Mouse (Mus musculus) G1E (cell line): Measurements from ENCODE around the gene Ppan. TPM values are rescaled to one million over a fixed set of nuclear protein-coding genes. Genes with fewer than 3 reads are reported as not detected.
A peak's percentile ranks its signal among the peaks of the same experiment; 100 is the strongest.

Experiments used
- ATAC-seq: 2 replicates; pipeline ENCODE4 v1.8.0; 2016; ENCODE audit warnings: mild to moderate bottlenecking; ENCODE audit not compliant: insufficient number of reproducible peaks, poor library complexity, low FRiP score, severe bottlenecking; ENCODE audit errors: extremely low read depth
- DNase-seq: peaks from one replicate; pipeline ENCODE4 v3.0.0; 2012; ENCODE audit warnings: low spot score
- H3K27me3 ChIP-seq: 2 replicates; pipeline ENCODE4 v1.6.1; 2012; ENCODE audit warnings: mild to moderate bottlenecking, low read length, inconsistent platforms; ENCODE audit not compliant: insufficient read depth
- H3K36me3 ChIP-seq: replicated peaks from 2 replicates; pipeline ENCODE3; 2012; ENCODE audit warnings: mild to moderate bottlenecking, inconsistent platforms
- H3K4me1 ChIP-seq: 2 replicates; pipeline ENCODE4 v1.6.1; 2012; ENCODE audit warnings: low read depth, low read length, inconsistent platforms, mixed read lengths; ENCODE audit not compliant: insufficient read depth
- H3K4me3 ChIP-seq: 2 replicates; pipeline ENCODE4 v1.5.1; 2012; ENCODE audit warnings: low read depth, mild to moderate bottlenecking, inconsistent platforms, low read length, moderate library complexity, mixed read lengths
- H3K9me3 ChIP-seq: replicated peaks from 2 replicates; pipeline ENCODE4 v1.6.1; 2012; ENCODE audit warnings: inconsistent platforms
- CTCF ChIP-seq: IDR thresholded peaks from 2 replicates; pipeline ENCODE4 v1.5.1; 2012; ENCODE audit warnings: low read depth, low read length, inconsistent platforms, mixed read lengths
- GATA1 ChIP-seq: IDR thresholded peaks from 2 replicates; pipeline ENCODE4 v1.6.1; 2012; ENCODE audit warnings: borderline replicate concordance, low read length, inconsistent platforms, mixed read lengths
- GATA2 ChIP-seq: IDR thresholded peaks from 2 replicates; pipeline ENCODE4 v1.6.1; 2012; ENCODE audit warnings: low read depth, low read length, inconsistent platforms, borderline replicate concordance
- POLR2AphosphoS5 ChIP-seq: IDR thresholded peaks from 2 replicates; pipeline ENCODE4 v1.6.1; 2012; ENCODE audit warnings: low read depth, low read length, inconsistent platforms; ENCODE audit not compliant: insufficient replicate concordance
- TAL1 ChIP-seq: conservative IDR thresholded peaks from 2 replicates; pipeline ENCODE4 v1.6.1; 2012; ENCODE audit warnings: low read depth, low read length, inconsistent platforms, mixed read lengths
- polyA plus RNA-seq: library from polyadenylated mRNA; stranded (reverse); fragments of >175 nt; gene quantifications from 2 replicates; pipeline ENCODE4 v1.2.3, GENCODE M21; 2012
- total RNA-seq, 2 experiments: library from RNA; stranded (forward) in 1 of 2; stranded (reverse) in 1 of 2; fragments of 200-1000 nt in 1 of 2; fragments of >200 nt in 1 of 2; fragmentation: Nextera tagmentation in 1 of 2; gene quantifications; 2 replicates each; pipeline ENCODE4 v1.2.3; 2014 to 2017

The Ppan gene
- total and polyA plus RNA-seq, 3 experiments: 47.7 to 297 (median 66.9) TPM

DNA sequence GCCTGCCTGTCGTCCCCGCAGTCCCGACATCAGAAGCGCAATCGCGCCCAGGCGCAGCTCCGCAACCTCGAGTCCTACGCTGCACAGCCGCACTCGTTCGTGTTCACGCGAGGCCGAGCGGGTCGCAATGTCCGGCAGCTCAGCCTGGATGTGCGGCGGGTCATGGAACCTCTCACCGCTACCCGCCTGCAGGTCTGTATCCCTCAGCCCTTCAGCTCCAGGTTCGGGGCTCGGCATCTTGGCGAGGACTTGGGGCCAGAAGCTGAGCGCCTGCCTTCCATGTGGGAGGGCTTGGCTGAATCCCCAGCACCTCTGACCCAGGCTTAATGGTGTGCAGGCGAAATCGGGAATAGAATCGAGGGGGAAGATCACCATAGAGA, 401 bp downstream of the Ppan start:
- Histone ChIP-seq H3K27me3 (no peaks in the 10 kb centered on the region), H3K9me3 (peaks cover 9% of the 10 kb centered on the region), H3K4me3 (peak overlapping the region; percentile 100), H3K36me3 (peaks cover 43% of the 10 kb centered on the region), H3K4me1 (peaks cover 44% of the 10 kb centered on the region)
- ATAC-seq (no peak), DNase-seq (no peak)
- no peak for TF ChIP-seq TAL1
- no peak for TF ChIP-seq GATA1
- peak; percentile 67; the same call in 1 of the 2 replicates for TF ChIP-seq POLR2AphosphoS5

DNA sequence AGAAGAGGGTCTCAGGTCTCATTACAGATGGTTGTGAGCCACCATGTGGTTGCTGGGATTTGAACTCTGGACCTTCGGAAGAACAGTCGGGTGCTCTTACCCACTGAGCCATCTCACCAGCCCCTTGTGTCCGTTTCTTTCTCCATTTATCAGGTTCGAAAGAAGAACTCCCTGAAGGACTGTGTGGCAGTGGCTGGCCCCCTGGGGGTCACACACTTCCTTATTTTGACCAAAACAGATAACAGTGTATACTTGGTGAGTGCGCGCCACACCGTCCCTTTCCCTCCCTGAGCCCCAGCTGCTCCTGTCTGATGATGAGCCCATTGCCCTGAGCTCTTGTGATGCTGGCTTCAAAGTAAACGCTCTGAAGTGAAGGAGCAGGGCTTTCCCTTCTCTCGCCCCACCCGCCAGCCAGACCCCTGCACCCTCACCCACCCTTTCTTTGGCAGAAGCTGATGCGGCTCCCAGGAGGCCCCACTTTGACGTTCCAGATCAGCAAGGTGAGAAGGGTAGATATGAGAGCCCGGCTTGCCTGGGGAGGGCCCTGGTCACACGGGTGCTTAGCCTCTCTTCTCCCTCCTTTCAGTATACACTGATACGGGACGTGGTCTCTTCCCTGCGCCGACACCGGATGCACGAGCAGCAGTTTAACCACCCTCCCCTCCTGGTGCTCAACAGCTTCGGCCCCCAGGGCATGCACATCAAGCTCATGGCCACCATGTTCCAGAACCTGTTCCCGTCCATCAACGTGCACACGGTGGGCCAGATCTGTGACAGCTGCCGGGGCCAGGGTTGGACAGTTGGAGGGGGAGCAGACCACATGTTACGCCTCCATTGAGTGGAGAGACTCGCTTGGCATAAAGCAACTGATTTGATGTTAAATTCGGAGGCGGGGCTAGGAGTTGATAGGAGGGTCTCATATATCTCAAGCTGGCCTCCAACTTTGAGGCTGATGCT, 1.5 kb downstream of the Ppan start:
- peak; percentile 52 for DNase-seq
- TF ChIP-seq POLR2AphosphoS5: no peak
- no peak for TF ChIP-seq GATA2
- TF ChIP-seq CTCF: no peak
- TF ChIP-seq GATA1: no peak
- no peak for TF ChIP-seq TAL1
- no peak for ATAC-seq
- Histone ChIP-seq H3K9me3 (peaks cover 5% of the 10 kb centered on the region), H3K4me3 (peak overlapping the region; percentile 100), H3K27me3 (no peaks in the 10 kb centered on the region), H3K4me1 (peaks cover 55% of the 10 kb centered on the region), H3K36me3 (peaks cover 53% of the 10 kb centered on the region)

DNA sequence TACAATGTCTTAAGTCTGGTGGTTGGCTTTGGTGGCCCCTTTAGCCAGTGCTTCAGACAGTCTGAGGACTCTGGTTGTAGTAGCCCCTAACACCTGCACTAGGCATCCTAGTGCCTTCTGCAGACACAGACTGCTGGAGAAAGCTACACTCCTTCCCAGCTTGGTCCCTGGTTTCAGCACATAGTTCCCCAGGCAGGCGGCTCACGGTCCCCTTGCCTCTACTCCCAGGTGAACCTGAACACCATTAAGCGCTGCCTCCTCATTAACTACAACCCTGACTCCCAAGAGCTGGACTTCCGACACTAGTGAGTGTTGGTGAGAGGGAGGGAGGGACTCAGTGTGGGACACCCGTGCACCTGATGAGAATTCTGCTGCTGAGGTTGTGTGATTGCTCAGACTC, 2.4 kb downstream of the Ppan start:
- no peaks in the 10 kb centered on the region for H3K27me3 ChIP-seq
- H3K4me3 ChIP-seq: peak overlapping the region; percentile 100
- no peak for DNase-seq
- no peak for ATAC-seq
- peaks cover 65% of the 10 kb centered on the region for H3K4me1 ChIP-seq
- TF ChIP-seq TAL1 (no peak), POLR2AphosphoS5 (no peak; the same call in 1 of the 2 replicates), GATA2 (no peak), GATA1 (no peak), CTCF (no peak)
- H3K9me3 ChIP-seq: no peaks in the 10 kb centered on the region
- H3K36me3 ChIP-seq: peaks cover 63% of the 10 kb centered on the region

DNA sequence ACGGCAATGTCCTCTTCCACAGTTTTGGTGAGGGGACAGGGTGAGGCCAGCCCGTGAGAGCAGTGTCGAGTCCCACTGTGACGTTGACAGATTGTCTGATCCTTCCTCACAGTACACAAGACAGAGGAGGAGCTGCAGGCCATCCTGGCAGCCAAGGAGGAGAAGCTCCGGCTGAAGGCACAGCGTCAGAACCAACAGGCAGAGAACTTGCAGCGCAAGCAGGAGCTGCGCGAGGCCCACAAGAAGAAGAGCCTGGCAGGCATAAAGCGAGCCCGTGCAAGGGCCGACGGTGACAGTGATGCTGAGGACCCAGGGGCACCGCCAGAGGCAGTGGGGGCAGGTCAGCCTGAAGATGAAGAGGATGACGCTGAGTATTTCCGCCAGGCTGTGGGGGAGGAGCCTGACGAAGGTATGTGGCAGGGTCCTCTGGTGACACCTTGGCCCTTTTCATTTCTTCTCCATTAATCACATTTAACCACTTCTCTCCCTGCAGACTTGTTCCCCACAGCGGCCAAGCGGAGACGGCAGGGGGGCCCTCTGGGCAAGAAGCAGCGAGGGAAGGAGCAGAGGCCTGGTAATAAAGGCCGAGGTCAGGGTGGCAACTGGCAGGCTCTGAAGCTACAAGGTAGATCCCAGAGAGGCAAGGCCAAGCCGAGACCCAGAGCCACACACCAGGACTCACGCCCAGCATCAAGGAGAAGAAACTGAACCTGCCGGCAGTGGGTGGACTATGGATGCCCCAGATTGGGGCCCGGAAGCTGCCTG, 3.5 kb downstream of the Ppan start:
- no peak for ATAC-seq
- peaks cover 74% of the 10 kb centered on the region for H3K4me1 ChIP-seq

DNA sequence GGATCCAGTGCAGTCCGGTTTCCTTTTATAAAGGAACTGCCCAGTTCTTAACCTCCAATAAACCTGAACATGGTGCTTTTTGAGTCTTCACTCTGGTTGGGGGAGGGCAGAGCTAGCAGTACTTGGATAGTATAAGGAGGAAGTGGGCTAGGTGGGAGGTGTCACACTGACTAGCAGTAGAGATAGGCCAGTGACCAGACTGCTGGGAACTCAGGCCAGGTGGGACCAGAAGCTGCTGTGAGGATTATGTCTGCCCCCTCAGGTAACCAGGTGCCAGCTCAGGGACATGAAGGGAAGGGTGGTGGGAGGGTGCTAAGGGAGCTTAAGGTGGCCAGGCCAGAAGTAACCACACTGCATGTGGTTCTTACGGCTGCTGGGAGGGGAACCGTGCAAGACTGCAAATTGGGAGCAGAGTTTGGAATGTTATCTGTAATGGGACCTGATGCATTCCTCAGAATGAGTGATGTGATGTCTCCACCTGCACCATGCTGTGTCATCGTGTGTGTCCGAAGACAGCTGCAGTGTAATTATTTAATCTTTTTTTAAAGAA, 4.2 kb downstream of the Ppan start:
- no peaks in the 10 kb centered on the region for H3K9me3 ChIP-seq
- peaks cover 81% of the 10 kb centered on the region for H3K36me3 ChIP-seq
- peak; percentile 23; the same call in 1 of the 2 replicates for ATAC-seq
- peaks cover 79% of the 10 kb centered on the region for H3K4me1 ChIP-seq
- H3K27me3 ChIP-seq: no peaks in the 10 kb centered on the region
- peak overlapping the region; percentile 100; the same call in 1 of the 2 replicates for H3K4me3 ChIP-seq
- DNase-seq: peak; percentile 48
- TF ChIP-seq GATA2: no peak
- TF ChIP-seq CTCF: no peak
- TF ChIP-seq POLR2AphosphoS5: peak; percentile 96

More for the DNA sequence above, 3.5 kb downstream of the Ppan start:
- DNase-seq: no peak
- peak overlapping the region; percentile 100 for H3K4me3 ChIP-seq
- no peaks in the 10 kb centered on the region for H3K9me3 ChIP-seq
- H3K27me3 ChIP-seq: no peaks in the 10 kb centered on the region
- TF ChIP-seq GATA1 (no peak), POLR2AphosphoS5 (no peak), GATA2 (no peak), TAL1 (no peak), CTCF (no peak)
- peaks cover 74% of the 10 kb centered on the region for H3K36me3 ChIP-seq

DNA sequence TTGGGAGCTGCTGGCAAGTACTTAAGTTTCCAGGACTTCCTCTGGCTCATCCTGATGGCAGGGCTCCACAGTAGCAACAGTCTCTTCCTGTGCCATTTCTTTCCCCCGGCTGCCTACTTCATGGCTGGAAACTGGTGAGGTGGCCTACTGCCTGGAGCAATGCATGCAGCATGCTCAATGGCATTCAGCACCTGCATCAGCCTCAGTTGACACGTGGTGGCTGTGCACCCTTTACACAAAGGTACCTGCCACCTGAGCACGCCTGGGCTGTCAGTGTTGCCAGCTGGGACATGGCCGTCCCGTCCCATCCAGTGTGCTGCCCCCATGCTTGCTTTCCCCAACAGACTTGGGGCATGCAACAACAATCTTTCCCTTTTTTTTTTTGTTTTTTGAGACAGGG, 5.1 kb downstream of the Ppan start:
- peaks cover 82% of the 10 kb centered on the region for H3K4me1 ChIP-seq
- no peak for DNase-seq
- no peak for ATAC-seq

More for the DNA sequence above, 5.1 kb downstream of the Ppan start:
- Histone ChIP-seq H3K27me3 (no peaks in the 10 kb centered on the region), H3K9me3 (no peaks in the 10 kb centered on the region), H3K36me3 (peaks cover 86% of the 10 kb centered on the region), H3K4me3 (peak overlapping the region; percentile 47)
- peak; percentile 96 for TF ChIP-seq POLR2AphosphoS5
- TF ChIP-seq GATA2: no peak
